8 mouse cellular contexts compared by ENCODE assay signal in genomic region chr17:64916657-64917056, GRCm38 (mm10).
DNase-seq lines count a peak whose midpoint lies in the region; ATAC-seq and TF ChIP-seq lines count a peak whose summit lies in the region.

No protein-coding gene starts in this region.

- 76% methylated on average over 6 of the region's 6 CpGs for WGBS in forebrain, postnatal 0 days
- WGBS in forebrain, embryonic 11.5 days, result 69% methylated on average over 6 of the region's 6 CpGs

- ATAC-seq in forebrain, postnatal 0 days, result no peak
- no peak for ATAC-seq in forebrain, embryonic 11.5 days (replicated peaks; ENCODE audit: low FRiP score)
- ATAC-seq in erythroblast, adult 5-6 weeks (replicated peaks; ENCODE audit: low FRiP score, poor library complexity, severe bottlenecking), result no peak

- peak; percentile 45 for TF ChIP-seq CTCF in forebrain, postnatal 0 days (IDR thresholded peaks at IDR 0.05; ENCODE audit: low read depth)

- H3K36me3 ChIP-seq in forebrain, postnatal 0 days (ENCODE audit: insufficient read depth), result no peaks in the 10 kb centered on the region
- H3K36me3 ChIP-seq in forebrain, embryonic 11.5 days (ENCODE audit: control insufficient read depth, insufficient read depth, low read length), result no peaks in the 10 kb centered on the region

- no peak overlapping the region for H3K27ac ChIP-seq in forebrain, postnatal 0 days (ENCODE audit: low read depth, low read length)
- no peak overlapping the region for H3K27ac ChIP-seq in forebrain, embryonic 11.5 days (ENCODE audit: low read depth, low read length)

- H3K4me3 ChIP-seq in forebrain, postnatal 0 days (ENCODE audit: low read depth, low read length), result no peak overlapping the region
- H3K4me3 ChIP-seq in forebrain, embryonic 11.5 days (ENCODE audit: low read depth, low read length), result no peak overlapping the region

- H3K27me3 ChIP-seq in forebrain, postnatal 0 days (ENCODE audit: insufficient read depth, low read length), result no peaks in the 10 kb centered on the region
- H3K27me3 ChIP-seq in forebrain, embryonic 11.5 days (ENCODE audit: control insufficient read depth, insufficient read depth, low read length), result no peaks in the 10 kb centered on the region

- H3K9ac ChIP-seq in forebrain, postnatal 0 days, result no peak overlapping the region
- no peak overlapping the region for H3K9ac ChIP-seq in forebrain, embryonic 11.5 days (ENCODE audit: low read length)

- no peak overlapping the region for H3K4me2 ChIP-seq in forebrain, postnatal 0 days (ENCODE audit: low read depth)
- no peak overlapping the region for H3K4me2 ChIP-seq in forebrain, embryonic 11.5 days (ENCODE audit: low read depth, low read length, severe bottlenecking)

- DNase-seq in forebrain, postnatal 0 days, result no peak
- no peak for DNase-seq in forebrain, embryonic 11.5 days (ENCODE audit: low spot score)
- DNase-seq in thymus, postnatal 25 days, result peak; percentile 7
- DNase-seq in thymus, postnatal 36 days, result no peak
- peak; percentile 49 for DNase-seq in layer of hippocampus, adult 11-12 months (ENCODE audit: low spot score)
- DNase-seq in testis, postnatal 14 days (ENCODE audit: low spot score), result peak; percentile 24
- no peak for DNase-seq in spleen, postnatal 4 days (ENCODE audit: low spot score in 2 of 2)

- H3K9me3 ChIP-seq in forebrain, postnatal 0 days (ENCODE audit: low read length), result no peaks in the 10 kb centered on the region
- no peaks in the 10 kb centered on the region for H3K9me3 ChIP-seq in forebrain, embryonic 11.5 days (ENCODE audit: control insufficient read depth, low read length)

- H3K4me1 ChIP-seq in forebrain, postnatal 0 days (ENCODE audit: insufficient read depth), result no peaks in the 10 kb centered on the region; the same call in 1 of the 2 replicates
- H3K4me1 ChIP-seq in forebrain, embryonic 11.5 days (replicated peaks; ENCODE audit: control insufficient read depth, insufficient read depth, low read length), result peaks cover 11% of the 10 kb centered on the region

Comparison
In these comparisons a context has a peak if more than half of its experiments do, and no peak if none do; other contexts are left out.
1. DNase-seq: peak in thymus, postnatal 25 days (single experiment), layer of hippocampus, adult 11-12 months (single experiment) and testis, postnatal 14 days (single experiment); none in forebrain, postnatal 0 days (single experiment), forebrain, embryonic 11.5 days (single experiment), thymus, postnatal 36 days (0 of 2) and spleen, postnatal 4 days (0 of 2).